Mouse (Mus musculus) adrenal gland, postnatal 14 days (tissue): ENCODE data around the gene Tcn2. TPM values are rescaled to one million over a fixed set of nuclear protein-coding genes. Genes with fewer than 3 reads are reported as not detected.
A peak's percentile ranks its signal among the peaks of the same experiment; 100 is the strongest.

Experiments used
- DNase-seq: peaks from one replicate; pipeline ENCODE4 v3.0.0; 2021; ENCODE audit warnings: mixed read lengths
- total RNA-seq: library from RNA; stranded (reverse); gene quantifications from 2 replicates; pipeline ENCODE4 v1.2.3, GENCODE M21; 2021

The Tcn2 gene
- total RNA-seq, 1 experiment from 2014 or later = 107 TPM

- peak; percentile 95 for DNase-seq
Measured at GRCm38 (mm10) chr11:3894406-3895281, 37.3 kb downstream of the Tcn2 start, which contains the start of the genes 4921536K21Rik and Dusp18. Gene 4921536K21Rik, minus strand, starts transcription at chr11:3895098. Gene Dusp18, plus strand, starts transcription at chr11:3895240.

- DNase-seq = no peak
Measured at GRCm38 (mm10) chr11:3893970-3894369, 38.0 kb downstream of the Tcn2 start.

- DNase-seq = no peak
Measured at GRCm38 (mm10) chr11:3887331-3887730, 44.6 kb downstream of the Tcn2 start.

- no peak for DNase-seq
Measured at GRCm38 (mm10) chr11:3883711-3884110, 48.2 kb downstream of the Tcn2 start.

- DNase-seq = peak; percentile 83
Measured at GRCm38 (mm10) chr11:3879836-3880235, 52.1 kb downstream of the Tcn2 start.

GRCm38 (mm10) chr11:3878660-3879059 lies 53.3 kb downstream of the Tcn2 start:
- no peak for DNase-seq

- DNase-seq = no peak
Measured at GRCm38 (mm10) chr11:3876419-3876818, 55.5 kb downstream of the Tcn2 start.

Other genes starting within 250 kb of the Tcn2 start
- 1.9 and 2.1 TPM in 2 replicates for gene Osbp2, start 68.3 kb downstream of the Tcn2 start, total RNA-seq
- gene 4921536K21Rik, start 37.1 kb downstream of the Tcn2 start, total RNA-seq = 0.59 and 0.83 TPM in 2 replicates
- 4.3 and 5.2 TPM in 2 replicates for gene Dusp18, start 36.9 kb downstream of the Tcn2 start, total RNA-seq
- gene Slc35e4, start 17.5 kb downstream of the Tcn2 start, total RNA-seq = 3.4 and 5.4 TPM in 2 replicates
- gene Pes1, start 31.8 kb upstream of the Tcn2 start, total RNA-seq = 58.4 and 71.3 TPM in 2 replicates
- gene 4930556J24Rik, start 44.6 kb upstream of the Tcn2 start, total RNA-seq = not detected in 2 replicates
- 0.48 and 0.53 TPM in 2 replicates for gene Gal3st1, start 51.5 kb upstream of the Tcn2 start, total RNA-seq
- gene Sec14l4, start 99.3 kb upstream of the Tcn2 start, total RNA-seq = 6.3 and 15.4 TPM in 2 replicates
- 0.49 and 0.56 TPM in 2 replicates for gene Sec14l3, start 132.7 kb upstream of the Tcn2 start, total RNA-seq
- gene Mtfp1, start 163.3 kb upstream of the Tcn2 start, total RNA-seq = 25.6 and 27.3 TPM in 2 replicates
- gene Sec14l2, start 191.3 kb upstream of the Tcn2 start, total RNA-seq = 3.6 and 27.0 TPM in 2 replicates
- gene Rnf215, start 203.0 kb upstream of the Tcn2 start, total RNA-seq = 17.2 and 25.2 TPM in 2 replicates
- 8.7 and 11.5 TPM in 2 replicates for gene Ccdc157, start 228.1 kb upstream of the Tcn2 start, total RNA-seq
- 43.7 and 49.8 TPM in 2 replicates for gene Sf3a1, start 228.2 kb upstream of the Tcn2 start, total RNA-seq